Mouse (Mus musculus): ENCODE measurements around the gene Spock1. TPM values are rescaled to one million over a fixed set of nuclear protein-coding genes. Genes with fewer than 3 reads are reported as not detected.
A peak's percentile ranks its signal among the peaks of the same experiment; 100 is the strongest.

Spock1 gene
- polyA plus RNA-seq, 1 experiment from 2014 or later = 17.2 TPM

DNA sequence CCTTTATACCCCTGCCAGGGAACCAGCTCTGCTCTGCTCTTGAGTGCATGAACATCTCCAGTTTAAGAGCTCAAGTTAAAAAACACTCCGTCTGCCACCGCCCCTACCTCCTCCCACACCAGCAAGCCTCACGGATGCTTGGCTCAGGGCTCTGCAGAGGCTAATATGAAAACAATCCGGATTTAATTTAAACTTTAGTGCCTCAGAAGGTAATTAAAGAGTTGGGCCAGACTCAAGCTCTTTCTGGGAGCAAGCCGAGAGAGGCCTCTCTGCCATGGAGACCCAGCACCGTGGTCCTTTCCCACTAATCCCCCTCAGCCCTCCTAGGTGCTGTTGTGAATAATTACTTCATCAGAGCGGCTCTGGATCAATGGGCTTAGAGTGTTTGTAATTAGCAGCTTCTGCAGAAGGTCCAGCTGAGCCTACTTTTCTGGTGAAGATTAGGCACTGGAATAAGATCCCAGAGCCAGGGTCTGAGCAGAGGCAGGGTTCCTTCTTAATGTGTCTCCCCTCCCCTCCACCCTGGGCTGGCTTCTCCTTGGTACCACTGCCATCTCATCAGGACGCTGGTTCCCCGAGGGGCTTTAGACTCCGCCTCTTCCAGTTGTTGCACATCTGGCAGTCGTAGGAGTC is 457.8 kb downstream of the Spock1 start:
- 10% methylated on average over 11 of the region's 11 CpGs for WGBS
- H3K36me3 ChIP-seq (ENCODE audit: control insufficient read depth, insufficient read depth, low read length) = no peaks in the 10 kb centered on the region
- H3K9ac ChIP-seq (ENCODE audit: low read length) = no peak overlapping the region
- ATAC-seq (ENCODE audit: low FRiP score) (peak; percentile 78), DNase-seq (ENCODE audit: low spot score, missing footprints) (no peak)
- H3K9me3 ChIP-seq (ENCODE audit: control insufficient read depth, low read length) = no peaks in the 10 kb centered on the region
- peaks cover 9% of the 10 kb centered on the region for H3K4me1 ChIP-seq (ENCODE audit: control insufficient read depth, insufficient read depth, low read length)
- H3K4me3 ChIP-seq (ENCODE audit: low read depth, low read length) = no peak overlapping the region
- no peaks in the 10 kb centered on the region for H3K27me3 ChIP-seq (ENCODE audit: control insufficient read depth, insufficient read depth, low read length)
- H3K27ac ChIP-seq (ENCODE audit: low read depth, low read length) = peak overlapping the region; percentile 35; the same call in 1 of the 2 replicates
- no peak overlapping the region for H3K4me2 ChIP-seq

DNA sequence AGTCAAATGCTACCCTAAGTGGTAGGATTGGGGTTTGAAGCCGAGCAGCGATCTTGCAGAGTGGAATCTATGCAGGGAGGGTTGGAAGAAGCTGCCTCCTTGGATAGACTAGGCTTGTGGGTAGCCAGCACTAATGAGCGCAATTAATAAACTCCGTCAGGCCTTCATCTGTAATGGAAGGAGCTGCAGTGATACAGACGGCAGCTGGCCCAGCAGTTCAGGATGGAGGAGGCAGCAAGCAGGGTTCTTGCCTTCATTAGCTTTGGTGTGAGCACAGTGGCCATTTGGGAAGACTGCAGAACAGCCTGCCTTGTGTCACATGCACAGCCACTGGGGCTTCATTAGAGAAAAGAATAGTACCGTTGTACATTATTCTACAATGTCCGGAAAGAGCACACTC is 459.2 kb downstream of the Spock1 start:
- H3K27me3 ChIP-seq (ENCODE audit: control insufficient read depth, insufficient read depth, low read length) = no peaks in the 10 kb centered on the region
- no peak overlapping the region for H3K27ac ChIP-seq (ENCODE audit: low read depth, low read length)
- H3K9ac ChIP-seq (ENCODE audit: low read length) = no peak overlapping the region
- no peak overlapping the region for H3K4me3 ChIP-seq (ENCODE audit: low read depth, low read length)
- peaks cover 9% of the 10 kb centered on the region for H3K4me1 ChIP-seq (ENCODE audit: control insufficient read depth, insufficient read depth, low read length)
- DNase-seq (ENCODE audit: low spot score, missing footprints) (no peak), ATAC-seq (ENCODE audit: low FRiP score) (no peak)
- H3K36me3 ChIP-seq (ENCODE audit: control insufficient read depth, insufficient read depth, low read length) = no peaks in the 10 kb centered on the region
- H3K4me2 ChIP-seq = no peak overlapping the region
- 85% methylated on average over 7 of the region's 7 CpGs for WGBS
- H3K9me3 ChIP-seq (ENCODE audit: control insufficient read depth, low read length) = no peaks in the 10 kb centered on the region

DNA sequence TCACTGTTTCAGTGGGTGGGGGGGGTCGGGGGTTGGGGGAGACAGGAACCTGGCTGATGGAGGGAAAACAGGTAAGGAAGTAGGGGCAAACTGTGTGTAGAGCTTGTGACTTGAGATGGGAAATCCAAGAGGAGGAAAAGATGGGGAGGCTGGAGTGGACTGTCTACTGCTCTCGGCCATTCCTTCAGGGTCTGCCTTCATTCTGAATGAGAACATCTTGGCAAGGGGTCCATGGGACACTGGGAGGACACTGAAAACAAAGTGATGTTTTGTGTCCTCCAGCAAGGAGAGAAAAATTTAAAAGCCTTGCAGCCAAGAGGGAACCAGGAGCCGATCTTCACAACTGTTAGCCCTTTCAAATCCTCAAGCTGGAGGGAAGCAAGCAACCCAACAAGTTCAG is 463.2 kb downstream of the Spock1 start:
- Histone ChIP-seq H3K27me3 (ENCODE audit: control insufficient read depth, insufficient read depth, low read length) (no peaks in the 10 kb centered on the region), H3K27ac (ENCODE audit: low read depth, low read length) (no peak overlapping the region), H3K36me3 (ENCODE audit: control insufficient read depth, insufficient read depth, low read length) (no peaks in the 10 kb centered on the region), H3K4me2 (no peak overlapping the region), H3K9ac (ENCODE audit: low read length) (no peak overlapping the region), H3K9me3 (ENCODE audit: control insufficient read depth, low read length) (no peaks in the 10 kb centered on the region), H3K4me3 (ENCODE audit: low read depth, low read length) (no peak overlapping the region), H3K4me1 (ENCODE audit: control insufficient read depth, insufficient read depth, low read length) (peaks cover 3% of the 10 kb centered on the region; the same call in 1 of the 2 replicates)
- DNase-seq (ENCODE audit: low spot score, missing footprints) (peak; percentile 75), ATAC-seq (ENCODE audit: low FRiP score) (no peak)
- 87% methylated on average over 3 of the region's 3 CpGs for WGBS

DNA sequence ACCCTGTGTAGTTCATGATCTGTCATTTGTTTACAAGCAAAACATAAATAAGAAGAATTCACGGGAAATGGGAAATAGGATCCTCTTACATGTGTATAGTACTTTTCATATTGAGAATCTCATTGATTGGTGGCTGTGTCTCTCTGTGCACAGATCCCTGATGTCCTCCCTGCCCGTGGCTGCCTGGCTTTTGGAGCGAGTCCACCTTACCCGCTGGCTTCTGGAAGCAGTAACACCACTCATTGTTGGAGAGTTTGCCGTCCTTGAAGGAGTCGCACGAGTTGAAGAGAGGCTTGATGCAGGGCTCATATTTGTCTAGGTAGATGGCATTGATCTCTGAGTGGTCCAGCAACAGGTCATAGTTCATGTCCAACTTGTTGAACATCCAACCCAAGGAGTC is 468.0 kb downstream of the Spock1 start:
- Histone ChIP-seq H3K9me3 (ENCODE audit: control insufficient read depth, low read length) (no peaks in the 10 kb centered on the region), H3K27ac (ENCODE audit: low read depth, low read length) (no peak overlapping the region), H3K4me2 (no peak overlapping the region), H3K9ac (ENCODE audit: low read length) (no peak overlapping the region), H3K27me3 (ENCODE audit: control insufficient read depth, insufficient read depth, low read length) (no peaks in the 10 kb centered on the region), H3K4me1 (ENCODE audit: control insufficient read depth, insufficient read depth, low read length) (no peaks in the 10 kb centered on the region), H3K4me3 (ENCODE audit: low read depth, low read length) (no peak overlapping the region), H3K36me3 (ENCODE audit: control insufficient read depth, insufficient read depth, low read length) (no peaks in the 10 kb centered on the region)
- DNase-seq (ENCODE audit: low spot score, missing footprints) = no peak
- WGBS = 88% methylated on average over 7 of the region's 7 CpGs
- no peak for ATAC-seq (ENCODE audit: low FRiP score)

DNA sequence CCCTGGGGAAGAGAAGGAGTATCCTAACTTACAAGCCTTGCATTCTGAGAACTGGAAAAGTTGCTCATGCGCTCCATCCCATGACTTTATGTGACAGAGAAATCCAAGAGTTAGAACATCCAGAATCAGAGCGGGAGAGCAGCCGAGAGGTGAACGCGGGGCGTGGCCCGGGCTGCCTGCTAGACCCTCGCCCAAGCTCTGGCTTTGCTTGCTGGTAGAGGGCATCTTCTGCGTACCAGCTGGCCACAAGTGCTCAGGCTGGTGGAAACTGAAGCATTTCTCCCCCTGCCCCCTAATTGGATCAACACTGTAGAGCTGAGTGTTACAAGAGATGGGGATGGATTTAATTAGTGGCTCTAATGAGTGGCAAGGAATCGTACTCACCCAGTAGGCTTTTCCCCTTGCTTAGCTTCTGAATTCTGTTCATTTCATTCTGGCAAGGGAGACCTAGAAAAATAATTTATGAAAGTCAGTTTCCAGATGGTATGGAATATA is 472.4 kb downstream of the Spock1 start:
- Histone ChIP-seq H3K9me3 (ENCODE audit: control insufficient read depth, low read length) (peaks cover 3% of the 10 kb centered on the region; the same call in 1 of the 2 replicates), H3K9ac (ENCODE audit: low read length) (no peak overlapping the region), H3K4me3 (ENCODE audit: low read depth, low read length) (no peak overlapping the region), H3K36me3 (ENCODE audit: control insufficient read depth, insufficient read depth, low read length) (no peaks in the 10 kb centered on the region), H3K4me1 (ENCODE audit: control insufficient read depth, insufficient read depth, low read length) (no peaks in the 10 kb centered on the region), H3K4me2 (no peak overlapping the region), H3K27me3 (ENCODE audit: control insufficient read depth, insufficient read depth, low read length) (no peaks in the 10 kb centered on the region), H3K27ac (ENCODE audit: low read depth, low read length) (no peak overlapping the region)
- WGBS = 91% methylated on average over 10 of the region's 10 CpGs
- no peak for ATAC-seq (ENCODE audit: low FRiP score)
- DNase-seq (ENCODE audit: low spot score, missing footprints) = no peak

DNA sequence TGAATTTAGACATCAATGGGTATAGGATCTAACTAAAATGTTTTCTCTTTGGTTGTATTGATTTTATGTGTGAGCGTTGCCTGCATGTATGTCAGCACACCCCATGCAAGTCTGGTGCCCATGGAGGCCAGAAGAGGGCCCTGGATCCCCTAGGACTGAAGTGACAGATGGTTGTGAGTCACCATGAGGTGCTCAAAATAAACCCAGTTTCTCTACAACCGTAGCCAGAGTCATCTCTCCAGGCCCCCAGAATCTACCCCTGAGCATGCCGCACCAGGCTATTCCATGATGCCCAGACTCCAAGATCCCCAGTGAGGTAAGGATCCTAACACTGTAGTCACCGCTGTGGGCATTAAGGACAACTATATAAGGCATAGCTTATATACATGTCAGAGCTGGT is 474.3 kb downstream of the Spock1 start:
- Histone ChIP-seq H3K27ac (ENCODE audit: low read depth, low read length) (no peak overlapping the region), H3K4me1 (ENCODE audit: control insufficient read depth, insufficient read depth, low read length) (no peaks in the 10 kb centered on the region), H3K9me3 (ENCODE audit: control insufficient read depth, low read length) (peaks cover 3% of the 10 kb centered on the region; the same call in 1 of the 2 replicates), H3K36me3 (ENCODE audit: control insufficient read depth, insufficient read depth, low read length) (no peaks in the 10 kb centered on the region), H3K9ac (ENCODE audit: low read length) (no peak overlapping the region), H3K4me3 (ENCODE audit: low read depth, low read length) (no peak overlapping the region), H3K4me2 (no peak overlapping the region), H3K27me3 (ENCODE audit: control insufficient read depth, insufficient read depth, low read length) (no peaks in the 10 kb centered on the region)
- ATAC-seq (ENCODE audit: low FRiP score) (no peak), DNase-seq (ENCODE audit: low spot score, missing footprints) (no peak)
- WGBS = 94% methylated on average over 4 of the region's 4 CpGs

DNA sequence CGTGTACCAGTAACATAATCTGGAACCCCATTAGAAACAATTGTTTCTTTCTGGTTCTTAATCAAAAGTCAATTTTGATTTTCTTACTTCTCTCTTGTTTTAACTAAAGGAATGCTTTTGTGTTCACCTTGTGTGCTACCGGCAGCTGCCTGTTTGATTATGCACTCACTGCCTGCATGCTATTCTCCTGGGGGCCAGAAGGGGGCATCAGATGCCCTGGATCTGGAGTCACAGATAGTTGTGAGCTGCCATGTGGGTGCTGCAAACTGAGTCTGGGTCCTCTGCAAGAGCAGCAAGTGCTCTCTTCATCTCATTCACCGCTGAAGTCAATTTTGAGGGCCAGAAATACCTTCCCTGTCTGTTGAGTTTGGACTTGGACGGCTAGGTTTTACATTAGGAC is 476.3 kb downstream of the Spock1 start:
- peaks cover 3% of the 10 kb centered on the region; the same call in 1 of the 2 replicates for H3K9me3 ChIP-seq (ENCODE audit: control insufficient read depth, low read length)
- 94% methylated on average over 4 of the region's 4 CpGs for WGBS
- H3K4me1 ChIP-seq (ENCODE audit: control insufficient read depth, insufficient read depth, low read length) = no peaks in the 10 kb centered on the region
- no peak overlapping the region for H3K4me2 ChIP-seq
- H3K27me3 ChIP-seq (ENCODE audit: control insufficient read depth, insufficient read depth, low read length) = no peaks in the 10 kb centered on the region
- H3K36me3 ChIP-seq (ENCODE audit: control insufficient read depth, insufficient read depth, low read length) = no peaks in the 10 kb centered on the region
- H3K4me3 ChIP-seq (ENCODE audit: low read depth, low read length) = no peak overlapping the region
- ATAC-seq (ENCODE audit: low FRiP score) (no peak), DNase-seq (ENCODE audit: low spot score, missing footprints) (no peak)
- no peak overlapping the region for H3K9ac ChIP-seq (ENCODE audit: low read length)
- no peak overlapping the region for H3K27ac ChIP-seq (ENCODE audit: low read depth, low read length)

DNA sequence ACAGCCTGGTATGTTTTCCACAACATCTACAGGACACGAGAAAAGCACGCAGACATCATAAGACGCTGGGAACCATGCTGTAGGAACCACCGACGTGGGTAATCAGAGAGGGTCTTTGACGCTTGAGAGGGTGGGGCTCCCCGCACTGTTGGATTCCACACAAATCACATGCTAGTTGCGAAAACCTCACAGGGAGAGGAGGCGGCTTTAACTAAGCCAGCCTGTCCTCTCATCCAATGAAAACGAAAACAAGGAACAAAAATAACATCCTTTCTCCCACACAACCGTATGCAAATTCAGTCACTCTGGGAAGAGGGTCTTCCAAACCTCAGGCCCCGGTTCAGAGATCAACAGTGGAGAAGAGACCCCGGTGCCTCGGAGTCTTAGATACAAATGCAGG is 479.3 kb downstream of the Spock1 start:
- Histone ChIP-seq H3K27ac (ENCODE audit: low read depth, low read length) (no peak overlapping the region), H3K4me2 (no peak overlapping the region), H3K9ac (ENCODE audit: low read length) (no peak overlapping the region), H3K4me3 (ENCODE audit: low read depth, low read length) (no peak overlapping the region), H3K36me3 (ENCODE audit: control insufficient read depth, insufficient read depth, low read length) (no peaks in the 10 kb centered on the region), H3K9me3 (ENCODE audit: control insufficient read depth, low read length) (peaks cover 3% of the 10 kb centered on the region; the same call in 1 of the 2 replicates), H3K4me1 (ENCODE audit: control insufficient read depth, insufficient read depth, low read length) (no peaks in the 10 kb centered on the region), H3K27me3 (ENCODE audit: control insufficient read depth, insufficient read depth, low read length) (no peaks in the 10 kb centered on the region)
- no peak for ATAC-seq (ENCODE audit: low FRiP score)
- no peak for DNase-seq (ENCODE audit: low spot score, missing footprints)
- 77% methylated on average over 14 of the region's 14 CpGs for WGBS

DNA sequence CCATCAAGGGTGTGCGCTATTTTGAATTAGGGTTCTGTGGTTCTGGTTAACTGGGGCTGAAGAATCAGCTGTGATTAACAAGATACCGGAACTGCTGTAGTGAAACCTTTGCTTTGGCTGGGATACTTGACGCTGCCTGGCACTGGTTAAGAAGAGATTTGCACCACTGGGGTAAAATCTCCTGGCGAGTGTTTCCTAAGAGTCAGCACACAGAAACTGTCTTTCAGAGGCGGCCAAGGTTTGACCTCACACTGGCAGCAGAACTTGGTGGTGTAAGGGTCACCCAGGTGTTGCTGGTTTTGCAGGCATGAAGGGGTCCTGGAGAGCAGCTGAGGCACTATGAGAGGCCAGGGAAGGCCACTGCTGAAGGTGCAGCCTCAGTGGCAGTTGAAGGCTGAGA is 489.4 kb downstream of the Spock1 start:
- ATAC-seq (ENCODE audit: low FRiP score) = no peak
- Histone ChIP-seq H3K27me3 (ENCODE audit: control insufficient read depth, insufficient read depth, low read length) (no peaks in the 10 kb centered on the region), H3K4me2 (no peak overlapping the region), H3K9ac (ENCODE audit: low read length) (no peak overlapping the region), H3K36me3 (ENCODE audit: control insufficient read depth, insufficient read depth, low read length) (no peaks in the 10 kb centered on the region), H3K4me3 (ENCODE audit: low read depth, low read length) (no peak overlapping the region), H3K9me3 (ENCODE audit: control insufficient read depth, low read length) (no peaks in the 10 kb centered on the region), H3K4me1 (ENCODE audit: control insufficient read depth, insufficient read depth, low read length) (no peaks in the 10 kb centered on the region), H3K27ac (ENCODE audit: low read depth, low read length) (no peak overlapping the region)
- 90% methylated on average over 5 of the region's 5 CpGs for WGBS
- no peak for DNase-seq (ENCODE audit: low spot score, missing footprints)
